37 mouse cellular contexts compared by ENCODE assay signal in genomic region chr7:128045640-128046039, GRCm38 (mm10). TPM values are rescaled to one million over a fixed set of nuclear protein-coding genes. Genes with fewer than 3 reads are reported as not detected.
"Had no signal": no experiment of that assay in that cellular context is flagged by ENCODE, and none has a peak within 500 bp of the region (broad histone marks: within the 10 kb centered on the region; RNA-seq: fewer than 3 reads in every experiment).

No protein-coding gene starts in this region.

- H3K27ac ChIP-seq: embryonic facial prominence, embryonic 10.5 days; embryonic facial prominence, embryonic 12.5 days; embryonic facial prominence, embryonic 13.5 days; embryonic facial prominence, embryonic 15.5 days; forebrain, embryonic 10.5 days; forebrain, embryonic 12.5 days; forebrain, embryonic 13.5 days; forebrain, embryonic 15.5 days; gastrocnemius, adult 2 months; heart, adult 2 months had no signal

- DNase-seq: cerebellum, adult 8-10 months; cerebellum, adult 9-10 months; cerebellum, adult 9-11 months; cerebellum, postnatal 10 days; cerebellum, postnatal 14 days; cerebellum, postnatal 25 days; cerebellum, postnatal 36 days; embryo, embryonic 11 days; forebrain, postnatal 0 days; gastrocnemius, adult 2 months; gastrocnemius, postnatal 10 days; gastrocnemius, postnatal 14 days; gastrocnemius, postnatal 25 days; gastrocnemius, postnatal 36 days; heart, adult 18-20 months; heart, adult 2 months had no signal

- H3K4me3 ChIP-seq: embryonic facial prominence, embryonic 10.5 days; embryonic facial prominence, embryonic 12.5 days; embryonic facial prominence, embryonic 13.5 days; embryonic facial prominence, embryonic 15.5 days; erythroblast, embryonic 14.5 days; forebrain, embryonic 10.5 days; forebrain, embryonic 12.5 days; forebrain, embryonic 13.5 days; forebrain, embryonic 15.5 days; gastrocnemius, adult 2 months; heart, adult 2 months had no signal

- ATAC-seq: forebrain, embryonic 13.5 days; forebrain, embryonic 14.5 days; forebrain, embryonic 15.5 days; forebrain, embryonic 16.5 days; forebrain, postnatal 0 days had no signal

- H3K9ac ChIP-seq: embryonic facial prominence, embryonic 12.5 days; embryonic facial prominence, embryonic 13.5 days; embryonic facial prominence, embryonic 15.5 days; forebrain, embryonic 12.5 days; forebrain, embryonic 13.5 days; forebrain, embryonic 15.5 days; forebrain, postnatal 0 days had no signal

- H3K9me3 ChIP-seq: embryonic facial prominence, embryonic 10.5 days; embryonic facial prominence, embryonic 12.5 days; embryonic facial prominence, embryonic 13.5 days; embryonic facial prominence, embryonic 15.5 days; forebrain, embryonic 10.5 days; forebrain, embryonic 12.5 days; forebrain, embryonic 13.5 days; forebrain, embryonic 15.5 days had no signal

- H3K27me3 ChIP-seq: embryonic facial prominence, embryonic 12.5 days; embryonic facial prominence, embryonic 13.5 days; embryonic facial prominence, embryonic 15.5 days; forebrain, embryonic 12.5 days; forebrain, embryonic 13.5 days; forebrain, embryonic 15.5 days had no signal

- H3K4me1 ChIP-seq: embryonic facial prominence, embryonic 12.5 days; embryonic facial prominence, embryonic 13.5 days; embryonic facial prominence, embryonic 15.5 days; forebrain, embryonic 10.5 days; forebrain, embryonic 12.5 days; forebrain, embryonic 13.5 days; forebrain, embryonic 15.5 days had no signal

- H3K36me3 ChIP-seq: embryonic facial prominence, embryonic 10.5 days; embryonic facial prominence, embryonic 12.5 days; embryonic facial prominence, embryonic 13.5 days; embryonic facial prominence, embryonic 15.5 days; forebrain, embryonic 10.5 days; forebrain, embryonic 12.5 days; forebrain, embryonic 15.5 days had no signal

RNA-seq across cellular contexts. Expression of gene Gm49368, which starts 16.8 kb away (rescaled TPM):
- total RNA-seq: common myeloid progenitor, adult 5-6 weeks; forebrain, postnatal 0 days; gastrocnemius, adult 18-20 months; gastrocnemius, adult 2 months; gastrocnemius, adult 8-10 months; gastrocnemius, postnatal 10 days; gastrocnemius, postnatal 14 days; gastrocnemius, postnatal 25 days; gastrocnemius, postnatal 4 days; granulocyte monocyte progenitor cell, adult 5-6 weeks; heart, adult 18-20 months had no signal
- polyA plus RNA-seq: embryonic facial prominence, embryonic 10.5 days; embryonic facial prominence, embryonic 11.5 days; embryonic facial prominence, embryonic 12.5 days; embryonic facial prominence, embryonic 13.5 days; embryonic facial prominence, embryonic 14.5 days; embryonic facial prominence, embryonic 15.5 days; erythroblast, embryonic 14.5 days; forebrain, embryonic 10.5 days; forebrain, embryonic 11.5 days; forebrain, embryonic 12.5 days; forebrain, embryonic 13.5 days; forebrain, embryonic 14.5 days; forebrain, embryonic 15.5 days; forebrain, embryonic 16.5 days; forebrain, postnatal 0 days; gonadal fat pad, adult 2 months; heart, adult 2 months; heart, embryonic 11.5 days had no signal

RNA-seq across cellular contexts. Expression of gene Trim72, which starts 41.9 kb away (rescaled TPM):
- total RNA-seq: common myeloid progenitor, adult 5-6 weeks; granulocyte monocyte progenitor cell, adult 5-6 weeks had no signal
- polyA plus RNA-seq: embryonic facial prominence, embryonic 10.5 days; forebrain, embryonic 10.5 days; forebrain, embryonic 11.5 days; forebrain, embryonic 12.5 days; forebrain, embryonic 13.5 days; forebrain, embryonic 14.5 days; forebrain, embryonic 15.5 days; forebrain, embryonic 16.5 days; forebrain, postnatal 0 days had no signal
